ENCODE assay signal across 12 mouse cellular contexts in genomic region chr17:27969896-27970295, GRCm38 (mm10).
A peak's percentile ranks its signal among the peaks of the same experiment; 100 is the strongest.
DNase-seq lines count a peak whose midpoint lies in the region; ATAC-seq and TF ChIP-seq lines count a peak whose summit lies in the region.
"Had no signal": no experiment of that assay in that cellular context is flagged by ENCODE, and none has a peak within 500 bp of the region (broad histone marks: within the 10 kb centered on the region; RNA-seq: fewer than 3 reads in every experiment).

No protein-coding gene starts in this region.

- TF ChIP-seq CTCF in gastrocnemius, adult 2 months (IDR thresholded peaks at IDR 0.05): no peak
- TF ChIP-seq CTCF in kidney, adult 2 months (conservative IDR thresholded peaks at IDR 0.05; ENCODE audit: insufficient read depth, insufficient read length, low read depth, low read length): no peak
- no peak for TF ChIP-seq CTCF in stomach, postnatal 0 days (IDR thresholded peaks at IDR 0.05; ENCODE audit: low read depth)

- H3K4me3 ChIP-seq in gastrocnemius, adult 2 months: peak overlapping the region; percentile 34; the same call in 1 of the 2 replicates
- no peak overlapping the region for H3K4me3 ChIP-seq in kidney, adult 2 months (ENCODE audit: insufficient read depth, low read depth, low read length)
- H3K4me3 ChIP-seq in neural tube, embryonic 13.5 days: no peak overlapping the region
- H3K4me3 ChIP-seq in stomach, postnatal 0 days (ENCODE audit: low read depth, low read length): no peak overlapping the region
- H3K4me3 ChIP-seq: midbrain, embryonic 13.5 days had no signal

- no peak for TF ChIP-seq EP300 in stomach, postnatal 0 days (optimal IDR thresholded peaks at IDR 0.05)

- 74% methylated on average over 5 of the region's 5 CpGs for WGBS in kidney, adult 2 months
- WGBS in neural tube, embryonic 13.5 days: 75% methylated on average over 5 of the region's 5 CpGs
- WGBS in stomach, postnatal 0 days: 81% methylated on average over 5 of the region's 5 CpGs

- no peaks in the 10 kb centered on the region for H3K27me3 ChIP-seq in kidney, adult 2 months (replicated peaks; ENCODE audit: control insufficient read depth, insufficient read depth, low read length)
- no peaks in the 10 kb centered on the region for H3K27me3 ChIP-seq in neural tube, embryonic 13.5 days
- no peaks in the 10 kb centered on the region for H3K27me3 ChIP-seq in stomach, postnatal 0 days (ENCODE audit: control insufficient read depth, insufficient read depth, low read length)
- H3K27me3 ChIP-seq: midbrain, embryonic 13.5 days had no signal

- no peaks in the 10 kb centered on the region for H3K9me3 ChIP-seq in neural tube, embryonic 13.5 days
- no peaks in the 10 kb centered on the region for H3K9me3 ChIP-seq in stomach, postnatal 0 days (ENCODE audit: control insufficient read depth, low read length)
- H3K9me3 ChIP-seq: midbrain, embryonic 13.5 days had no signal

- intact Hi-C loops in gastrocnemius, adult 2 months (cut with DNase I): loop anchor here (5.0 kb wide), 2 partner anchors 63 to 113 kb away; partner anchors contain the start of genes Anks1, Taf11 and Uhrf1bp1
- intact Hi-C loops in gastrocnemius, postnatal 14 days (cut with DNase I; ENCODE audit: low total_unique reads): no loop called here

- H3K4me1 ChIP-seq in kidney, adult 2 months (ENCODE audit: control insufficient read depth, insufficient read depth, low read length): peaks cover 34% of the 10 kb centered on the region
- peaks cover 10% of the 10 kb centered on the region; the same call in 1 of the 2 replicates for H3K4me1 ChIP-seq in neural tube, embryonic 13.5 days (replicated peaks)
- H3K4me1 ChIP-seq in stomach, postnatal 0 days (replicated peaks; ENCODE audit: control insufficient read depth, insufficient read depth): peaks cover 16% of the 10 kb centered on the region; the same call in 1 of the 2 replicates
- H3K4me1 ChIP-seq: midbrain, embryonic 13.5 days had no signal

- TF ChIP-seq POLR2A in kidney, adult 2 months (IDR thresholded peaks at IDR 0.05; ENCODE audit: low read depth, low read length): no peak

- H3K36me3 ChIP-seq in kidney, adult 2 months (ENCODE audit: control insufficient read depth, insufficient read depth, low read length): no peaks in the 10 kb centered on the region
- 0 out of 2 replicates have a peak, but pooled peaks cover 1% of the 10 kb centered on the region for H3K36me3 ChIP-seq in neural tube, embryonic 13.5 days
- H3K36me3 ChIP-seq in stomach, postnatal 0 days (ENCODE audit: control insufficient read depth, insufficient read depth, low read length): no peaks in the 10 kb centered on the region
- H3K36me3 ChIP-seq: midbrain, embryonic 13.5 days had no signal

- H3K27ac ChIP-seq in gastrocnemius, adult 2 months: peak overlapping the region; percentile 82
- H3K27ac ChIP-seq in kidney, adult 2 months (ENCODE audit: insufficient read depth, low read depth, low read length): peak overlapping the region; percentile 83
- H3K27ac ChIP-seq in neural tube, embryonic 13.5 days (replicated peaks): 0 out of 2 replicates have a peak overlapping the region, but pooled peaks have one; percentile 24
- peak overlapping the region; percentile 53 for H3K27ac ChIP-seq in stomach, postnatal 0 days (replicated peaks)
- H3K27ac ChIP-seq: midbrain, embryonic 13.5 days had no signal

- H3K9ac ChIP-seq in neural tube, embryonic 13.5 days: no peak overlapping the region
- H3K9ac ChIP-seq in stomach, postnatal 0 days (ENCODE audit: low read length): no peak overlapping the region
- H3K9ac ChIP-seq: midbrain, embryonic 13.5 days had no signal

- no peak for ATAC-seq in neural tube, embryonic 13.5 days (ENCODE audit: low read depth)
- ATAC-seq in stomach, postnatal 0 days (ENCODE audit: low FRiP score, low TSS enrichment): no peak
- ATAC-seq: forebrain, embryonic 16.5 days; inflammation-experienced regulatory T-cells, adult 6 months; midbrain, embryonic 13.5 days had no signal

- DNase-seq in gastrocnemius, adult 2 months: no peak
- no peak for DNase-seq in gastrocnemius, postnatal 14 days
- no peak for DNase-seq in kidney, adult 2 months
- no peak for DNase-seq in kidney, adult 8-10 months
- no peak for DNase-seq in neural tube, embryonic 10.5 days (ENCODE audit: extremely low spot score, low spot score)
- DNase-seq in stomach, postnatal 0 days (ENCODE audit: low spot score): no peak
- DNase-seq in cerebellum, postnatal 4 days (ENCODE audit: low spot score in 2 of 2): no peak
- DNase-seq: spleen, adult 18-20 months had no signal

- no peak overlapping the region for H3K4me2 ChIP-seq in neural tube, embryonic 13.5 days
- no peak overlapping the region for H3K4me2 ChIP-seq in stomach, postnatal 0 days (replicated peaks; ENCODE audit: low read depth)
- H3K4me2 ChIP-seq: midbrain, embryonic 13.5 days had no signal

Comparison
In these comparisons a context has a peak if more than half of its experiments do, and no peak if none do; other contexts are left out.
1. H3K27ac ChIP-seq: peak in every context shown above with its lines; median percentile 83 in kidney, adult 2 months; 82 in gastrocnemius, adult 2 months; 53 in stomach, postnatal 0 days; 24 in neural tube, embryonic 13.5 days.